9 mouse cellular contexts compared by ENCODE assay signal in genomic region chr12:87416690-87417089, GRCm38 (mm10). TPM values are rescaled to one million over a fixed set of nuclear protein-coding genes. Genes with fewer than 3 reads are reported as not detected.
A peak's percentile ranks its signal among the peaks of the same experiment; 100 is the strongest.
DNase-seq lines count a peak whose midpoint lies in the region; ATAC-seq and TF ChIP-seq lines count a peak whose summit lies in the region.
"Had no signal": no experiment of that assay in that cellular context is flagged by ENCODE, and none has a peak within 500 bp of the region (broad histone marks: within the 10 kb centered on the region; RNA-seq: fewer than 3 reads in every experiment).

No protein-coding gene starts in this region.

- no peak overlapping the region for H3K4me3 ChIP-seq in neural tube, embryonic 15.5 days (replicated peaks)
- H3K4me3 ChIP-seq in cerebellum, adult 2 months (replicated peaks; ENCODE audit: insufficient read depth, low read depth, low read length): no peak overlapping the region
- H3K4me3 ChIP-seq in heart, postnatal 0 days (ENCODE audit: low read depth, low read length): no peak overlapping the region
- H3K4me3 ChIP-seq in limb, embryonic 10.5 days: no peak overlapping the region
- H3K4me3 ChIP-seq: heart, embryonic 13.5 days had no signal

- WGBS in neural tube, embryonic 15.5 days: 45% methylated on average over 7 of the region's 7 CpGs
- WGBS in cerebellum, adult 2 months: 37% methylated on average over 7 of the region's 7 CpGs
- 19% methylated on average over 7 of the region's 7 CpGs for WGBS in heart, postnatal 0 days
- WGBS in limb, embryonic 10.5 days: 32% methylated on average over 7 of the region's 7 CpGs

- H3K36me3 ChIP-seq in neural tube, embryonic 15.5 days: no peaks in the 10 kb centered on the region
- no peaks in the 10 kb centered on the region for H3K36me3 ChIP-seq in heart, postnatal 0 days (replicated peaks; ENCODE audit: control insufficient read depth, insufficient read depth, low read length)
- no peaks in the 10 kb centered on the region for H3K36me3 ChIP-seq in limb, embryonic 10.5 days
- H3K36me3 ChIP-seq: heart, embryonic 13.5 days had no signal

- no peaks in the 10 kb centered on the region for H3K9me3 ChIP-seq in neural tube, embryonic 15.5 days (replicated peaks)
- H3K9me3 ChIP-seq in heart, postnatal 0 days (replicated peaks; ENCODE audit: control insufficient read depth, low read length): no peaks in the 10 kb centered on the region
- no peaks in the 10 kb centered on the region for H3K9me3 ChIP-seq in limb, embryonic 10.5 days (replicated peaks)
- H3K9me3 ChIP-seq: heart, embryonic 13.5 days had no signal

- peaks cover 13% of the 10 kb centered on the region for H3K4me1 ChIP-seq in neural tube, embryonic 15.5 days
- H3K4me1 ChIP-seq in cerebellum, adult 2 months (ENCODE audit: control insufficient read depth, insufficient read depth, low read length): no peaks in the 10 kb centered on the region
- H3K4me1 ChIP-seq in heart, postnatal 0 days (ENCODE audit: control insufficient read depth, insufficient read depth): no peaks in the 10 kb centered on the region
- H3K4me1 ChIP-seq in limb, embryonic 10.5 days: no peaks in the 10 kb centered on the region

- peak; percentile 50 for DNase-seq in neural tube, embryonic 10.5 days (ENCODE audit: extremely low spot score, low spot score)
- peak; percentile 74 for DNase-seq in NIH3T3 (ENCODE audit: low read depth)
- DNase-seq in cerebellum, adult 2 months: peak; percentile 22 to 27
- DNase-seq in heart, postnatal 0 days (ENCODE audit: low spot score): peak; percentile 46
- peak; percentile 69 for DNase-seq in limb, embryonic 10.5 days (ENCODE audit: low spot score)
- DNase-seq in naive thymus-derived CD4-positive, alpha-beta T cell, adult 2 months (ENCODE audit: low read depth): peak; percentile 85
- DNase-seq in thymus, postnatal 4 days: peak; percentile 75

- no peak for ATAC-seq in neural tube, embryonic 15.5 days (ENCODE audit: low FRiP score)
- ATAC-seq in heart, postnatal 0 days (ENCODE audit: insufficient read depth, low read depth): peak; percentile 56; the same call in 1 of the 2 replicates

- no peaks in the 10 kb centered on the region for H3K27me3 ChIP-seq in neural tube, embryonic 15.5 days (replicated peaks)
- no peaks in the 10 kb centered on the region for H3K27me3 ChIP-seq in cerebellum, adult 2 months (ENCODE audit: control insufficient read depth, insufficient read depth, low read length)
- H3K27me3 ChIP-seq in heart, postnatal 0 days (ENCODE audit: control insufficient read depth, insufficient read depth, low read length): no peaks in the 10 kb centered on the region
- no peaks in the 10 kb centered on the region for H3K27me3 ChIP-seq in limb, embryonic 10.5 days (ENCODE audit: low read depth, poor library complexity, severe bottlenecking)
- H3K27me3 ChIP-seq: heart, embryonic 13.5 days had no signal

- no peak for TF ChIP-seq POLR2A in cerebellum, adult 2 months (IDR thresholded peaks at IDR 0.05; ENCODE audit: borderline replicate concordance, insufficient read depth, low read length)

- no peak overlapping the region for H3K4me2 ChIP-seq in neural tube, embryonic 15.5 days
- H3K4me2 ChIP-seq in heart, postnatal 0 days (ENCODE audit: low read depth, low read length): no peak overlapping the region
- H3K4me2 ChIP-seq: heart, embryonic 13.5 days had no signal

- peak; percentile 72; the same call in 1 of the 2 replicates for TF ChIP-seq CTCF in cerebellum, adult 2 months (IDR thresholded peaks at IDR 0.05; ENCODE audit: borderline replicate concordance, insufficient read depth, low read depth, low read length)
- peak; percentile 89 for TF ChIP-seq CTCF in heart, postnatal 0 days (IDR thresholded peaks at IDR 0.05; ENCODE audit: low read depth)

- no peak for TF ChIP-seq EP300 in heart, postnatal 0 days (IDR thresholded peaks at IDR 0.05; ENCODE audit: low read depth)

- no peak overlapping the region for H3K27ac ChIP-seq in neural tube, embryonic 15.5 days (replicated peaks)
- no peak overlapping the region for H3K27ac ChIP-seq in cerebellum, adult 2 months (ENCODE audit: insufficient read depth, low read length)
- H3K27ac ChIP-seq in heart, postnatal 0 days (ENCODE audit: low read depth): no peak overlapping the region
- no peak overlapping the region for H3K27ac ChIP-seq in limb, embryonic 10.5 days
- H3K27ac ChIP-seq: heart, embryonic 13.5 days had no signal

- no peak overlapping the region for H3K9ac ChIP-seq in neural tube, embryonic 15.5 days (replicated peaks)
- H3K9ac ChIP-seq in heart, postnatal 0 days (replicated peaks; ENCODE audit: low read depth, low read length): no peak overlapping the region
- H3K9ac ChIP-seq: heart, embryonic 13.5 days had no signal

RNA-seq across cellular contexts. Expression of gene Slirp, which starts 27.0 kb away (rescaled TPM):
- 246 and 286 TPM in 2 replicates for polyA plus RNA-seq in neural tube, embryonic 15.5 days (2015; fragmentation: Nextera tagmentation; extraction: Ambion mirVana)
- polyA plus RNA-seq in cerebellum, adult 2 months (2012; rRNA removed): 82.7 and 86.7 TPM in 2 replicates
- 123 and 224 TPM in 2 replicates for total RNA-seq in heart, postnatal 0 days (2014; rRNA removed; ENCODE audit: low replicate concordance)
- 288 and 307 TPM in 2 replicates for polyA plus RNA-seq in heart, postnatal 0 days (2015; fragmentation: Nextera tagmentation; extraction: Ambion mirVana)
- 329 and 335 TPM in 2 replicates for polyA plus RNA-seq in limb, embryonic 10.5 days (2016; fragmentation: Nextera tagmentation; extraction: Ambion mirVana)

RNA-seq across cellular contexts. Expression of gene Alkbh1, which starts 27.1 kb away (rescaled TPM):
- polyA plus RNA-seq in neural tube, embryonic 15.5 days (2015; fragmentation: Nextera tagmentation; extraction: Ambion mirVana): 41.5 and 42.9 TPM in 2 replicates
- polyA plus RNA-seq in cerebellum, adult 2 months (2012; rRNA removed): 18.3 and 22.0 TPM in 2 replicates
- 26.2 and 26.6 TPM in 2 replicates for total RNA-seq in heart, postnatal 0 days (2014; rRNA removed; ENCODE audit: low replicate concordance)
- polyA plus RNA-seq in heart, postnatal 0 days (2015; fragmentation: Nextera tagmentation; extraction: Ambion mirVana): 14.3 and 17.7 TPM in 2 replicates
- 82.0 and 85.6 TPM in 2 replicates for polyA plus RNA-seq in limb, embryonic 10.5 days (2016; fragmentation: Nextera tagmentation; extraction: Ambion mirVana)

RNA-seq across cellular contexts. Expression of gene Sptlc2, which starts 28.5 kb away (rescaled TPM):
- 64.6 and 74.8 TPM in 2 replicates for polyA plus RNA-seq in neural tube, embryonic 15.5 days (2015; fragmentation: Nextera tagmentation; extraction: Ambion mirVana)
- 23.3 and 25.2 TPM in 2 replicates for polyA plus RNA-seq in cerebellum, adult 2 months (2012; rRNA removed)
- 23.5 and 66.6 TPM in 2 replicates for total RNA-seq in heart, postnatal 0 days (2014; rRNA removed; ENCODE audit: low replicate concordance)
- 65.1 and 67.0 TPM in 2 replicates for polyA plus RNA-seq in heart, postnatal 0 days (2015; fragmentation: Nextera tagmentation; extraction: Ambion mirVana)
- 48.2 and 57.4 TPM in 2 replicates for polyA plus RNA-seq in limb, embryonic 10.5 days (2016; fragmentation: Nextera tagmentation; extraction: Ambion mirVana)

RNA-seq across cellular contexts. Expression of gene Snw1, which starts 55.4 kb away (rescaled TPM):
- polyA plus RNA-seq in neural tube, embryonic 15.5 days (2015; fragmentation: Nextera tagmentation; extraction: Ambion mirVana): 96.2 and 107 TPM in 2 replicates
- polyA plus RNA-seq in cerebellum, adult 2 months (2012; rRNA removed): 46.3 and 50.7 TPM in 2 replicates
- total RNA-seq in heart, postnatal 0 days (2014; rRNA removed; ENCODE audit: low replicate concordance): 20.9 and 35.6 TPM in 2 replicates
- 68.1 and 70.1 TPM in 2 replicates for polyA plus RNA-seq in heart, postnatal 0 days (2015; fragmentation: Nextera tagmentation; extraction: Ambion mirVana)
- 147 and 153 TPM in 2 replicates for polyA plus RNA-seq in limb, embryonic 10.5 days (2016; fragmentation: Nextera tagmentation; extraction: Ambion mirVana)

Comparison
In these comparisons a context has a peak if more than half of its experiments do, and no peak if none do; other contexts are left out.
1. DNase-seq: peak in every context shown above with its lines; median percentile 85 in naive thymus-derived CD4-positive, alpha-beta T cell, adult 2 months; 75 in thymus, postnatal 4 days; 74 in NIH3T3; 69 in limb, embryonic 10.5 days; 50 in neural tube, embryonic 10.5 days; 46 in heart, postnatal 0 days; 24 in cerebellum, adult 2 months.